Mouse (Mus musculus) sigmoid colon, adult 10 weeks (tissue): ENCODE measurements around the gene Cd101. TPM values are rescaled to one million over a fixed set of nuclear protein-coding genes. Genes with fewer than 3 reads are reported as not detected.

Experiments used
- polyA plus RNA-seq: library from polyadenylated mRNA; stranded (reverse); fragments of 350-450 nt; fragmentation: Illumina TruSeq; extraction: RNeasy Lipid Tissue Mini Kit (QIAGEN cat#74804); gene quantifications from one replicate; pipeline ENCODE4 v1.2.3, GENCODE M21; 2014; ENCODE audit warnings: low read depth, low replicate concordance

The Cd101 gene
- polyA plus RNA-seq = 0.22 TPM

GRCm38 (mm10) chr3:101029339-101029738, at the start of gene Cd101:
Gene Cd101 (minus strand): TSS chr3:101029556.

GRCm38 (mm10) chr3:100969176-100969917, 60.0 kb downstream of the Cd101 start, which contains the start of gene Ttf2:
Gene Ttf2 (minus strand): TSS chr3:100969663.

Other genes with a start within 250 kb of the Cd101 start
- 2.5 TPM for gene Vtcn1, start 204.1 kb downstream of the Cd101 start, polyA plus RNA-seq
- 0.28 TPM for gene Trim45, start 107.4 kb downstream of the Cd101 start, polyA plus RNA-seq
- 2.7 TPM for gene Ttf2, start 59.9 kb downstream of the Cd101 start, polyA plus RNA-seq
- gene Ptgfrn, start 80.7 kb upstream of the Cd101 start, polyA plus RNA-seq = 40.7 TPM